Mouse (Mus musculus) right cerebral cortex, postnatal 10 days (tissue): ENCODE results near the gene Lrrc4.
A peak's percentile ranks its signal among the peaks of the same experiment; 100 is the strongest.

Experiments used
- DNase-seq, 2 experiments: peaks; one replicate each; pipeline ENCODE4 v3.0.0; 2021; ENCODE audit warnings: low spot score in 2 of 2

Gene Lrrc4

DNA sequence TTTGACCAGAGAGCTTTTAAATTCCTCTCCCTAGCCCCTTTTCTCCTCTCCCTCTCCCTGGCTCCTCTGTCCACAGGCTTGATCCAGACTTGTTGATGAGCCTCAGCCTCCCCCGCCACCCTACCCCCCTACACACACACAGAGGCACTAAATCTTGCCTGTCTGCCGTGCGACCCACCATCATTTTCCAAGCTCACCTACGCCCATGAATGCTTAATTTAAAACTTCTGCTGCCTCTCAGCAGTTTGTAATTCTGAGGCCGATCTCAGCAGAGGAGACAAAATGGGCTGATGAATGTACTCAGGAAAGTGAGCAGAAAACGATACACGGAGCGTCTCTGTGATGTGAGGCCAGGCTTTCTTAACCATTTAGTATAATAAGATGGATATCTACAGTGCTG is 23.1 kb upstream of the Lrrc4 start:
- no peak for DNase-seq

DNA sequence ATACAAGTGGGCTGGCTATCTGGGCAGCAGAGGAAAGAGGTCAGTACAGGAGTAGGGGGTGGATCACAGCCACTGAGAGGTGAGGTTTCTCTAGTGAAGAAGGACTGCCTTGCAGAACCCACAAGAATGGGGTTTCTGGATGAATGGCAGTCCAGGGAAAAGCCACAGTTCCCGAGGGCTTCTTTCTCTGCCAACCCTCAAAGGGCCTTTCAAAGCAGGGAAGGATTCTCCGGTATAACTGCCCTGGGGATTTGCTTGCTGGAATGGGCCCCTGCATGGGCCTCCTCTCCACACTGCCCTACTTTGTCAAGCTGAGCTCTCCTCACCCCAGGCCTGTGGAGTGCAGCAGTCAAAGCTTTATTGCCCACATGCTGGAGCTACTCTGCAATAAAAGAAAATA is 22.1 kb upstream of the Lrrc4 start:
- no peak for DNase-seq

DNA sequence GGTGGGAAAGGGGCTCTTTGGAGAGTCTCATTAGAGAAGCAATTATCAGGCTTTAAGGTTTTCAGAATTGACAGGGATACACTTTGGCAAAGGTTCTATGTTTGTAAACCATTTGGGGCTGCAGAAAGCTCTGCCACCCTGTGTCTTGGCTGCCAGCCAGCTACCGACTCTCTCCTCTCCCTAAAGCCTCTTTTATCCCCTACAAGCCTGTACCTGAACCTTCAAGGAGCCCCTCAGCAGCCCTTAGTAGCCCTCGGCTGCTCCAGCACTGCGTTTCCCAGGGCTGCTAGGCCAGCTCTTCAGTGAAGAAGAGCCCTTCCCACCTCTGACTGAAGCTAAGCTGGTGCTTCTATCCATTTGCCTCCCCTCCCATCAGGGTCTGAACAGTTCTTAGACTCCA is 21.6 kb upstream of the Lrrc4 start:
- peak in 1 of 2 experiments; percentile 54 for DNase-seq

DNA sequence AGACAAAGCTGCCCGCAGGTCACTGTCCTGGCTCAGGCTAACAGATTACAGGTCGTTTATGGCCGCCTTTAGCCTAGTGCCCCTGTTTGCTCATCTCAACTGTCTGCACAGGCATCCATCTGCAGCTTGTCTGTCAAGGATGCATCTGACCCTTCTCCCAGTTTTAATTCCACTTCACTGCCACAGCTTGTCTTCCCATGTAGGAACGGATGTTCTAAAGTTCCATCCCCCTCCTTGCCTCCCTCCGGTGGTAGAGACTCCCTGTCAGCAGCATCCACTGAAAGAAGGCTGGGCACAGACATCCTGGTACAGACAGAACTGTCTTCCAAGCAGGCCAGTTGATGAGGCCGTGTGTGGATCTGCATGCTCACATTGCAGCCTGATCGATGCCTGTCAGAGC is 20.8 kb upstream of the Lrrc4 start:
- no peak for DNase-seq

DNA sequence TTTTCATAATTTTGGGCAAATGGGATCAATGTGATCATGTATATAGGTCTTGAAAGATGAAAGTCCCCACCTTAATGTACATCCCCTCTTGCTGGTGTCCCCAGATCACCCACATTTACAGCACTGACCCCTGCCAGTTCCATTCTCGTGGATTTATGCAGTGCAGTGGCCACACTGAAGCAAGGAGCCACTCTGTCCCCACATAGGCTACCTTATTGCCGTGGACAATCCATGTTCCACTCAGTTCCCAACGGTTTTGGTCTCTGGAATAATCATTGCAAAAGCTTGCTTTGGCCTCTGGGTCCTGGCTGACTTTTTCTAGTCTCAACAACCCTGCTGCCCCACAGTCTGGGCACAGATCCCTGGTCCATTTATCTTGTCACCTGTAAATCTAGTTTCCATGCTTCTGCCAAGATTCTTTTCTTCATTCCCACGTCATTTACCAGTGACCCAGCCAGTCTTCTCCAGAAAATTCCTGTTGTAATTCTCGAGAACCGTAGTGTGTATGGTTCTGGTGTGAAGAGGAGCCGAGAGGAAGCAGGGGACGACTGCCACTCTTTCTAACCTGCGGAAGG is 18.9 kb upstream of the Lrrc4 start:
- no peak for DNase-seq

DNA sequence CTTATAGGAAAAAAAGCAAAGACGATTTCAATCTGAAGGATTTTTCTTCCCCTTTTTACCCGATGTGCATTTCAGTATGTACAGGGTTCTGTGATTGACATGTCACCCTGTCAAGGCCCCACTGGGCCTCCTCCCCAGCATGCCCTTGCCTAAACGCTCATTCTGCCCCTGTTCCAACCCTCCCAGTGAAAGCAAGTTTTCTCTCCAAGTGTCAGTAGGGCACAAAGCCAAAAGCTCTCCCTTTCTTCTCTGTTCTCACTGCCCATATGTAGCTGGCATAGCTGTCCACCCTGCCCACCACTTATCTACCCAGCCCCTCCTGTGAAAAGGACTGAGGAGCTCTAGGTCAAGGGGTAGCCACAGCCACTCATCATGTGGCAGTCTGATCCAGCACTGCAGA is 17.8 kb upstream of the Lrrc4 start:
- no peak for DNase-seq

DNA sequence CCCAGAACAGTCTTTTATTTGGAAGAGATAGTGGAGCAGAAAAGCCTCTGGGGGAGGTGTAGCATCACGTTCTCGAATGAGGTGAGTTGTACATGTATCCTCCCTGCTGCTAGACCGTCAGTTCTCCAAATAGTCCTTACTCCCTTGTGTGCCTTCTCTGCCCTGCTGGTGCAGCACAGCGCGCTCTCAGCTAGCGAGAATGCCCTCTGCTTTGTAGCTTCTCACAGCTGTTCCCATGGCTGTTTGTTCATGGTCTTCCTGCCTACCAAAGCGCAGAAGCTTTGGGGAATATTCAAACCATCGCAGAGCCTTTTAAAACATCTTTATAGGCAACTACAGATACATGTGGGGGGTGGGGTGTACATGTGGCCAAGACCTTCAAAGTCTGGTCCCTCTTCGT is 17.3 kb upstream of the Lrrc4 start:
- DNase-seq = no peak

DNA sequence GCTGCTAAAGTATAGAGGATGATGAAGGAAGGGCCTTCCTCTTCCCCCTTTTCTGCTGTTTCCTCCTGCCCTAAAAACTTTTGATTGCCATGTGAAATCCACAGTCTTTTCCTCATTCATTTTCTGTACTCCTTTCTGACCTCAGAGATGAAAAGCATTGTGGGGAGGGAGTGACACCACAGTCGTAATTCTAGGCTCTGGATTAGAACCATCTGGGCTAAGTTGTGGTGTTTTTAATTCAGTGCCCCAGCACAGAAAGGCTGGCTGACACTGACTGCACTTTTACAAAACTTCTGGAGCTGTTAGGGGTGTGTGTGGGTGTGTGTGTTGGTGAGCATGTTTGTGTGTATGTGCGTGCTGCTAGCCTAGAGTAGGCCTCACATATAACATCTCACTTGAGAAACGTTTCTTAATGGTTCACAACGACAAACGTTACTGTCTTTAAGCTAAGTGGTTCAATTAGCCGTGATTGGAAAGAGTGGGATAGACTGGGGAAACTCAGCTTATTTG is 16.8 kb upstream of the Lrrc4 start:
- DNase-seq = no peak

DNA sequence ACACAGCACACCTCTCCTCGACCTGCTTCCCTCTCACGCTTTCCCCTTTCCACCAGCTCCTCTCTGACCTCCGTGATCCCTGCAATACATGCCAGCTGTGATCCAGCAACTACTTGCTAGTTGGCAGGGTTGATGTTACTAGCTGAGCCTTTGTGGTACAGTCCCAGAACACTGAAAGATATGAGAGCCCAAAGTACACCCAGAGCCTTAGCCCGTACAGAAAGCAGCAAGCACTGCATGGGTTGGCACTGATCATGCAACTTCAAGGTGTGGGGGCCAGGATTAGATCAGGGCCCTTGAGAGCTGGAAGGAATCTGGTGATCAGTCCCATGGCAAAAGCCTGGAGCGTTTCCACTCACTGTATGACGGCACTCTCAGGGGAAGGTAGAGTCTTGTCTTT is 16.1 kb upstream of the Lrrc4 start:
- DNase-seq = no peak

DNA sequence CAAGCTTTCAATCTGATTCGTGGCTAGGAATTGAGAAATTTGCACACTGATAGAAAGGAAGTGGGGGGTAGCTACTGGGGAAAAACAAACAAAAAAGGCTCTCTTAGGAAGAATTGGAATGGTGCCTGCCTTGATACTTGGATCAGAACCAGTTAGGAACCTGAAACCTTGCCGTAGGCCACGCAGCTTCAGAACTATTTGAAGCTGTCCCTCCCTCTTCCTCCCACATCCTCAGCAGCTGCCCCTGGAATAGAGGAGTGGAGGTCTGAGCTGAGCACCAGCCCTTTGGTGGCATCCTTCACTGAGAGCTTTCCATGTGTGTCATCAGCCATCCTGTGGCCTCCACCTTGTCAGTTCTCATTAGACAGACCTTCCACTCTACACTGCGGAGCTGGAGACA is 14.1 kb upstream of the Lrrc4 start:
- DNase-seq = no peak

DNA sequence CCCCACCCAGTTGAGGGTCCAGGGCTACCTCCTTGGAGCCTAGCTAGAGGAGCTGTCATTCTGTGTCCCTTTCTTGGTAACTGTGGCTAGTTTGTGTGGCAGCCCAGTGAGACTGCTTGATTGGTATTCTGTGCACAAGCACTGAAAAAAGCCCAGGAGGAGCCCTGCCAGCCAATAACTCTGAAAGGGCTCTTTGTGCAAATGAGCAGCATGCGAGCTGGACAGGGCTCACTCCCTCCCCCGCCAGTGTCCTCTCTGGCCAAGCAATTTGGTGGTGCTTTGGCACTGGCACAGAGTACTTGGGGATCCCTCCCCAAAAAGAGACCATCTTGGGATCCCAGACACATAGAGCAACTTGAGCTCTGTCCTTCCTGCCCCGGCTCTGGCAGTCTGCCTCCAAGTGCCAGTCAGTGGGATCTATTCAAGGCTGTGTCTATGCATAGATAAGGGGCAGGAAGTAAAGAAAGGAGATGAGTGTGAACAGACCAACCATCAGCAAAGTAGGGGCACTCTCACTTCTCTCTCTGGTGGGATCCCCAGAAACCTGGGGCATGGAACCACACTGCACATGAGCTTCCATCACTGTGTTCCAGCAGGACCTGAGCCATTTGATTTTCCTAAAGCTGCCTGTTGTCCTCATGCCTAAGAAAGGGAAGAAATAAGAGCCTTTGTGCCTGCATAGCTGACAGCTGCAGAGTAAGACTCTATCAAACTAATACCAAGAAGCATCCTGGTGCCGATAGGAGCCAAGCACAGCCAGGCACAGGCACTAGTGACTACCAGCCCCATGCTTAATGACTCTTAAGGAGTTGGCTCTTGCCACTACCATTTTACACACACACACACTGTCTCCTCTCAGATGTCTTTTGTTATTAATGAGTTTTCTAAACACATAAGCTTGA is 11.1 kb upstream of the Lrrc4 start:
- peak; percentile 86 to 91 for DNase-seq

DNA sequence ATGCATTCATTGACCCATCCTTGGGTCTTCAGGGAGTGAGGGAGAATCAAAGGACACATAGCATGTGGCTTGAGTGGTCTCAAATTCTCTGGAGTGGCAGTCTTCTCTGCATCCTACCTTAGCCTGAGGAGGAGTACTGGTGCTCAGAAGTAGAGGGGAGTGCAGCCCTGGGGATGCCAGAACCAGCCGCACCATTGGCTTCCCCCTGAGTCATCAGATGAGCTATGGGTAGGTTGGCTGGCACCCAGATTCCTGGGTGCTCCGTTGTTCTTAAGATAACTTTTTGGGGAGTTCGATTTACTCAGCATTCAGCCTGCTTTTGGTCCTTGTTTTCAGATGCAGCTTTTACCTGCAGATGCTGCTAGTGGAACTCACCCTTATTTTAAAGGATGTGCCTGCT is 10.0 kb upstream of the Lrrc4 start:
- DNase-seq = no peak

DNA sequence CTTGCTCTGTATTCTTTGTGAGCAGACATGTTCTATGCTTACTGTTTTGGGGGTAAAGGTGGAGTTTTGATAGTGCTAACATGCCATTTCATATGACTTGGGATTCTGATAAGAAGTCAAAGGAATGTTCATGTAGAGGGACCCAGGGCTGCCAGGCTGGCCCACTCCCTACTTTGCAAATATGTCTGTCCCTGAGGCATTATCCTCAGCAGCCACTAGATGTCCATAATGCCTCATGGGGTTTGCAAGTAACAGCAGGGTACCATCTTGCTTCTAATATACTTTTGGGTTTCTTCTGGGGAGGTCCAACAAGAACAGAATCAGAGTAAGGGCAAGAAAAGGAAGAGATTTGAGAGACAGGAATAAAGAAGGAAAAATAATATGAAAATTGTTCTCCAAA is 5.1 kb upstream of the Lrrc4 start:
- DNase-seq = peak in 1 of 2 experiments; percentile 50

DNA sequence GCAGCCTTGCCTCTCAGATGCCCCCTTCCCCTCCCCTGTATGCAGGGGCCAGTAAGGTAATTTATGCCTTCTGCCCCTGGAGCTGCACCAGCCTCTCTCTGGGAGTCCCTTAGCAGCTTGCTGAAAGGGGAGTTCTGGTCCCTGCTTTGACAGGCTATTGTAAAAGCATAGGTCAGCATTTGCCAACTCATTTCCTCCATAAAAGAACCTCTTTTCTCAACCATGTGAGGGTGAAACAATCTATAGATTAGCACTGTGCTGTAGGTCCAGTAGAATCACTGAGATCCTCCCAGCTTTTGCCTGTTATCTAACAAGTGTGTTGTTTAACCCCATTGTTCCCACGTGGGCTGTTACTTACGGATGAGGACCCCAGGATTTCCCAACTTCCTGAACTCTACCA is 2.5 kb upstream of the Lrrc4 start:
- no peak for DNase-seq

DNA sequence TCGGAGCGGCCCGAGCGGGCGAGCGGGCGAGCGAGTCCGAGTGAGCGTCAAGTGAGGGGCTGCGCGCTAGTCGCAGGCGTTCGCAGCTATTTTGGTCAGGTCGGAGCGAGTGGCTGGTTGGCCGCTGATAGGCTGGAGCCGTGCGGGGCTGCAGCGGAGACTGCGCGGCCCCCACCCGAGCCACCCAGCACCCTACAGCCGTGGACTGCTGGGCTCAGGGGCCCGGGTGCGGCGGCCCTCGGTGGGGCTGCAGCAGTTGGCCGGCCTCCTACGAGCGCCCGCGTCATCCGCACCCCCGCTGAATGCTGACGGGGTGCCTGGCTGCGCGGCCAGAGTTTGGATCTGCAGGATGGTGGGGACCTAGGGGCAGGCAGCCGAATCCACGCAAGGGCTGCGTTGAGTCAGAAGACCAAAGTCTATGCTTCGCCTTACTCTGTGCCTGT is 1.9 kb upstream of the Lrrc4 start:
- DNase-seq = peak; percentile 79 to 84

DNA sequence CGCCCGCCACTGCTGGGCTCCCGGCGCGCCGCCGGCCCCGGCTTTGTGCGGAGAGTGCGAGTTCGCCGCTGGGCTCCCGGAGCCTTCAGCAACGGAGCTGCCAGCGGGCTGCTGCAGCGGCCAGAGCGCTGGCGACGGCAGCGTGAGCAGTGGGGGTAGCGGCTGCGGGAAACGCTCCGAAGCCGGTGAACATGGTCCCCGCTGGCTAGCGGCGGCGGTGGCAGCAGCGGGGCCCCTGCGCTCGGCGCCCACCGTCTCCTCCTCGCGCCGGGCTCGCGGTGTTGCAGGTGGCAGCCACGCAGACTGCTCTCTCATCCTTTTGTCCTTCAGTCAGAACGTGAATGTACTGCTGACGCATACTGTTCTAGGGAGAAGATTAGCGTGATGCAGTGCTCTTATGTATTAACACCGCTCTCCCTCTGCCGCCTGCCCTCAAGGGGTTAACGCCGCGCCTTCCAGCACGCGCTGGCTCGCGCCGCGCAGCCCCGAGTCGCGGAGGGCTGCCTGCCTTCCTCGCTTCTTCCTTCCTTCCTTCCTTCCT is 1.3 kb upstream of the Lrrc4 start:
- DNase-seq = peak; percentile 79 to 82

DNA sequence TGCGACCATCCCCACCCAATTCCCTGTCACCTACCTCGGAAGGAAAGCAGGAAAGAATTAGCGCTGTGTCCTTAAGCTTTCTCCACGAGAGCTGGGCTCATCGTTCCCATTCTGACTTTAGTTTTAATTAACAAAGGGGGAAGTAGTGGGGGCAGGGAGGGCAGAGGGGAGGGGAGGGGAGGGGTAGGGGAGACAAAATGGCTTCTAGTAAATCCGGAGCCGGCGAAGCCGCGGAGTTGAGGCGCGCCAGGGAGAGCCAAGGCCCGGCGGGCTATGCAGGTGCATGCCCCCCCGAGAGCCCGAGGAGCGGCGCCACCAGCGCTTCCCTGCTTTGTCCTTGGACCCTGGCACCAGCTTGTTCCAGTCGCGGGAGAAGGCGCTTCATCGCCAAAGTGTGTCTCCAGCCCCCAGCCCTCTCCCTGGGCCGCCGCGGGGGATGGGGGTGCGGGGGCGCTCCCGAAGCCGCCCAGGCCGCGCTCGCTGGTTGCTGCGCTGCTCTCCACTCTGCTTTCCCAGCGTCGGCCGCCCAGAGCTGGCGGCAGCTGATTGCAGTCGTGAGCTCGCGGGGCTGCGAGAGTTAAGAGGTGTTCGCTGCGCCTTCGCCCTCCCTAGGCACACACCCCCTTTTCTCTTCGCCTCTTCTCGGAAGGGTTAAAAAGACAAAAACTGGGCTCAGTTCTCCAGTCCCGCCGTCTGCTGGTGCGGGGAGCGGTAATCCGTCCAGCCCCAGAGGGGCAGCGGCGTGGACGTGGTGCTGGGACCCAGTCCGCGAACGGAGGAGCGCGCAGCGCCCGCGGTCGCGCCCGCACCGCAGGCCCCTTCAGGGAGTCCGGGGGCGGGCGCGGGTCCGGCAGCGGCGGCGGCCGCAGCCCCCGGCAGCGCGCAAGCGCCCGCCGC is 555 bp upstream of the Lrrc4 start:
- peak; percentile 72 to 76 for DNase-seq

DNA sequence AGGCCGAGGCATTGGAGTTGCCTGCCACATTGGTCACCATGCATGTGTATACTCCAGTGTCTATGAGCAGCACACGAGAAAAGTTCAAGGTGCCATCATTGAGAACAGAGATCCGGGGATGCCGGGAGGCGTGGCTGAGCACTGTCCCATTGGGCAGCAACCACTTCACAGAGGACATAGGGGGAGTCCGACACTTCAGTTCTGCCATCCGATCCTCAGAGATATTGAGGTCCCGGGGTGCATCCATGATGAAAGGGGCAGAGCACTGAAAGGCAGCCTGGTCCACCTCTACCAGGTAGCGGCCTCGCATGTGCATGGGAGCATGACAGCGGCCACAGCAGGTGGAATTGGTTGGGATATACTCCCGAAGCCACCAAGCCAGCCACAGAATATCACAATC is 1.2 kb downstream of the Lrrc4 start:
- peak in 1 of 2 experiments; percentile 38 for DNase-seq

DNA sequence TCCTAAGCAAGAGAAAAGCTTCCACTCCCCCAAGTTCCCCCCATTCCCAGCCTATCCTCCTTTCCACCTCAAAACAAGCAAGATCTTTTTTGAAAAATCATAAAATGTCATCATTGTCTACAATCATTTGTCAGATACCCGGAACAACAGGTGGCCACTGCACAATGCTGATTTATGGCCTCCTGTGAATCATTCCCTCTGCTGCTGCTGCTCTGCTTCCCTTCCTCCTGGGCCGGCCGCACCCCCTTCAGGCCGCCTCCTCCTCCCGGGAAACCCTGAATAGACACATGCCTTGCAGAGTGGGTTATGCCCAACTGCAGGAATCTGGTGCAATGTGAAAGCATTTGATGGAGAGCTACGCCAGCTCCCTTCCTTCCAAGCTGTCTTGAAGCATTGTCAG is 3.0 kb downstream of the Lrrc4 start:
- peak; percentile 76 to 80 for DNase-seq

DNA sequence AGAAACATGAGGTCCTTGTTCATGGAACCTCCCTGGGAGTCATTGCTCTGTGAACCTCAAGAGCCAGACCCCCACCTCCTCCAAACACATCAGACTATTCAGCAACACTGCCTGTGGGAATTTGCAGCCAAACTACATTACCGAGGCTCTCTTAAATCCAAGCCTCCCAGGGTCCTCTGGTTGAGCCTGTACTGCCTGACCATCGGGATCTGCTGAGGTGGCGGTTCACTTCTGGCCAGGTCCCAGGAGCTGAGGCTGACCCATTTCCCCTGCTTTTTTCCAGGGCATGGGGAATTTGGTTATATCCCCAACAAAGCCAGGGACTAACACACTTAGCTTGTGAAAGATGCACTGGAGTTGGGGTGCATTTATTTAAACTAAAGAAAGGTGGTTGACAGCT is 4.0 kb downstream of the Lrrc4 start:
- peak in 1 of 2 experiments; percentile 33 for DNase-seq

DNA sequence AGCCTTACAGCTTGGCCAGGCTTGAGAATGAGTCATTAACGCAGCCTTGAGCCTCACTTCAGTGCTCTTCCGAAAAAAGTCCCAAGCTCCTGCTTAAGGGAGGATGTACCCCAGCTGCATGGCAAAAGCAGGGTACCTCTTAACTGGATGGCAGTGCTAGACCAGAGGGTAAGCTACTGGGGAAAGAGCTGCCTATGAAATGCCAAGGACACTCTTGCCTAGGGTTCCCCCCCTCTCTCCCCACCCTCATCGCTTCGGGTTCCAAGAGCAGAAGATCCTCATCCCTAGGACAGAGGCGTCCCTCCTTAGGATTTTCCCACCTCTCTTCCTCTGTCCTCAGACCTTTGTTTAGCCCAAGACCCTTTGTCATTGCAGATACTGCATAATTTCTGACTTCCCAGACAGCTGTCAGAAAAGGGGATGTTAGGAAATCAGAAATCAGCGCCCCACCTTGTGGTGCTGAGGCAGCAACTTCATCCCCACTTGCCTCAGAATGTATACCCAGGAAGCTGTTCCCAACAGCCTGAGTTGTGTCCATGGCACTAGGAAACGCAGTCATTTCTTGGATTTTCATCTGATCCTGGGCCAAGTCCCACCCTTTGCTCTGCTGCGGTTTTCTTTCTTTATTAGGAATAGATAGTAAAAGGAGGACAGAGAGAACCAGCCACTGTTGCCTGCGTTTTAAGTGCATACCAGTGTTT is 4.7 kb downstream of the Lrrc4 start:
- DNase-seq = no peak
